Mouse (Mus musculus) forebrain, embryonic 10.5 days (tissue): ENCODE measurements around the gene Kdm8. TPM values are rescaled to one million over a fixed set of nuclear protein-coding genes. Genes with fewer than 3 reads are reported as not detected.
A peak's percentile ranks its signal among the peaks of the same experiment; 100 is the strongest.

Experiments
- DNase-seq: peaks from one replicate; pipeline ENCODE4 v3.0.0-alpha.2; 2017; ENCODE audit warnings: low spot score; ENCODE audit errors: extremely low spot score
- H3K27ac ChIP-seq: fragments of 300-500 bp; sonication (generic); 2 replicates; pipeline ENCODE4 v1.5.1; 2016; ENCODE audit warnings: mild to moderate bottlenecking
- H3K27me3 ChIP-seq: fragments of 300-500 bp; sonication (generic); 2 replicates; pipeline ENCODE4 v1.6.1; 2016; ENCODE audit warnings: mild to moderate bottlenecking; ENCODE audit not compliant: poor library complexity, severe bottlenecking
- H3K36me3 ChIP-seq: fragments of 300-500 bp; sonication (generic); replicated peaks from 2 replicates; pipeline ENCODE4 v1.6.1; 2016; ENCODE audit warnings: mild to moderate bottlenecking, moderate library complexity
- H3K4me1 ChIP-seq: fragments of 300-500 bp; sonication (generic); 2 replicates; pipeline ENCODE4 v1.6.1; 2016
- H3K4me3 ChIP-seq: fragments of 300-500 bp; sonication (generic); 2 replicates; pipeline ENCODE4 v1.5.1; 2016; ENCODE audit warnings: mild to moderate bottlenecking, moderate library complexity
- H3K9me3 ChIP-seq: fragments of 300-500 bp; sonication (generic); 2 replicates; pipeline ENCODE4 v1.6.1; 2016; ENCODE audit warnings: mild to moderate bottlenecking, moderate library complexity
- WGBS: fragments of 180-500 bp; shearing (Covaris S2); methylation state at CpG from one replicate; pipeline ENCODE4 v1.1.7; 2016; 5-methylcytosine and 5-hydroxymethylcytosine counted together
- polyA plus RNA-seq: library from polyadenylated mRNA; unstranded; fragments of >200 nt; fragmentation: Nextera tagmentation; extraction: Ambion mirVana; gene quantifications from 2 replicates; pipeline ENCODE4 v1.2.1, GENCODE M21; 2016

Gene Kdm8
- polyA plus RNA-seq, 1 experiment from 2014 or later: 15.6 TPM

DNA sequence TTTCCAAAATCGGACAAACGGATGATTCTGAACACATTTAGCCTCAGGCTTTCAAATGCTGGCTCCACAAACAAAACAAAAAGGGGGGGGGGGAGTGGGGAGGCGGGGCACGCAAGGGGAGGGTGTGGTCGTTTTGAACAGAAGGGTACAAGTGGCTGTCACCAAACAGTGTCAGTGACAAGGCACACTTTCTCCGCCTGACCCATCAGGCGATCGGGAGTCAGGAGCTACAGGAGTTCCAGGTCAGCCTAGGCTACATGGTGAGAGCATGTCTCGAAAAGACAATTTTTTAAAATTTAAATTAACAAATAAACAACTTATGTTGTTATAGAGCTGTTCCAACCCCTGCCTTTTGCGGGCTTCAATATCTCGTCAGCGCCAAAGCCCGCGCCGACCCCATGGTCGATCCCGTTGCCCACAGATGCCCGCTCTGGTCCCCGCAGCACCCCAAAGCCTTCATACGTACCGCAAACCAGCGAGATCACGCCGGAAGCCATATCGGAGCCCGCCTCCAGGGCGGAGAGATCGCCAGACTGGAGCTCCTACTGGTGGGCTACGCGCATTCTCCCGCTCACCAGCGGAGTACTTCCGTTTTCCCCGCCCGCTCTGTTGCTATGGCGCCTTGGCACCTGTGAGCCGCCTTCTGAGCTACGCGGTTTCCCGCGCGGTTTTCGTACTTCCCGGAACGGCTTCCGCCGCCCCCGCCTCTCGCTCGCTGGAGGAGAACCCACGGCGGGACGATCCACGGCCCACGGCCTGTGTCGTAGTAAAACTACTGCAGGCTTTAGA, 46.7 kb downstream of the Kdm8 start, which contains the start of gene Nsmce1:
Gene Nsmce1 (minus strand): TSS at position 650 of the 789 bp plus-strand sequence.
- Histone ChIP-seq H3K4me1 (peaks cover 32% of the 10 kb centered on the region), H3K4me3 (peak within 1 kb of the TSS; percentile 66), H3K27me3 (no peaks in the 10 kb centered on the region), H3K9me3 (no peaks in the 10 kb centered on the region), H3K27ac (peak within 1 kb of the TSS; percentile 97), H3K36me3 (peaks cover 4% of the 10 kb centered on the region)
- WGBS: under 1% methylated on average over 56 of the region's 56 CpGs
- peak; percentile 94 for DNase-seq

DNA sequence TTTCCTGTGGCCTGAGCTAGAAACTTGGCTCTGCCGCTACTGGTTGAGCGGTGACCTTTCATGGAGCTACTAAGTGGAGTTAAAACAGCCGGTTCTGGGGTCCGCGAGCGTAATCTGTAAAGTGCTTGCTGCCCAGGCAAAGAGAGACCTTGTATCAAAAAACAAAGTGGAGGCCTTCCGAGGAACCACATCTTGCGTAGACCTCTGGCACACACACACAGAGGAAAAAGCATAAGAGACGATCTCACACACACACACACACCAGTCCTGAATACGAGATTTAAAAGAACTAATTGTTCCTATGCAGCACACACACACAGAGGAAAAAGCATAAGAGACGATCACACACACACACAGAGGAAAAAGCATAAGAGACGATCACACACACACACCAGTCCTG, 47.3 kb downstream of the Kdm8 start:
- Histone ChIP-seq H3K36me3 (no peaks in the 10 kb centered on the region), H3K4me1 (peaks cover 32% of the 10 kb centered on the region), H3K9me3 (no peaks in the 10 kb centered on the region), H3K27me3 (no peaks in the 10 kb centered on the region), H3K4me3 (peak overlapping the region; percentile 66), H3K27ac (peak overlapping the region; percentile 97)
- 30% methylated on average over 12 of the region's 12 CpGs for WGBS
- DNase-seq: no peak

DNA sequence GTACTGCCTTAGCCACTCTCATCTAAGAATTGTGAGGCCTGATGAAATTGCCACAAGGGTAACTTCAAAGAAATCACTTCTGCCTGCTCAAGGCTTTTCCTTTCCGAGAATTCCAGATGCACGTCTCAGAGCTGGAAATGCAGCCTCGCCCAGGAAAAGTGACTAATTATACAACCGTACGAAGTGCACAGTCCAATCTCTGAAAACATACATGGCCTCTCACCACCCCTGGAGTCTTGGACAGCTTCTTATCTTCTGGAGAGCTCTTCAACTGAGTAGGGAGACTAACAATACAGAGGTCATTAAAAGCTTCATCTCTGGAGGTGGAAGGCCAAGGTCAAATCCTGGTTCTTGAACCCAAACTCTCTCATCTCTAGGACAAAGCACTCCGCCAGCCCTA, 48.1 kb downstream of the Kdm8 start:
- Histone ChIP-seq H3K27ac (peak overlapping the region; percentile 97; the same call in 1 of the 2 replicates), H3K4me1 (peaks cover 32% of the 10 kb centered on the region), H3K9me3 (no peaks in the 10 kb centered on the region), H3K27me3 (no peaks in the 10 kb centered on the region), H3K36me3 (no peaks in the 10 kb centered on the region), H3K4me3 (no peak overlapping the region)
- no peak for DNase-seq
- WGBS: 90% methylated on average over 6 of the region's 6 CpGs

DNA sequence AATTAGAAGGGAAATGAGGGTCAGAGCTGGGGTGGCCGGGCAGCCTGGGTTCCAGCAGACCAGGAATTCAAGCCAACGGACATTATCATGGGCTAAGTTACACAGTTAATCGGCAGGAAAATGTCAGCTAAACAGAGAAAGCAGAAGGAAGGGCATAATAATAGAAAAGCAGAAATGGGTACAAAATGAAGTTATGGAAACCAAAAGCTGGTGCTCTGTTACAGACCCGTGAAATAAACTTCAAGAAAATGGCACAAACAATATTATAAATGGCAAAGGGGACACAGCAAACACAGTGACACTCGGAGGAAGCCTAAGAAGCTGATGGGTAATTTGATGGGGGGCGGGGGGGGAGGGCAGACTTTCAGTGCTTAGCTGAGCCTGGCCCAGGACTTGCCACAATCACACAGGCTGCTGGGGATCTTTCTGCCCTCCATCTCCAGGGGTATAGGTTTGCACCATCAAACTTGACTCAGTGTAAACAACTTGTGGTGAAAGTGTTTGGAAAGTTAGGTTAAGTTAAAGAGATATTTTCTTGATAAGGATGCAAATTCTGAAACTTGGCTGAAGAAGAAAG, 51.5 kb downstream of the Kdm8 start:
- Histone ChIP-seq H3K27ac (no peak overlapping the region), H3K4me3 (no peak overlapping the region), H3K9me3 (no peaks in the 10 kb centered on the region), H3K36me3 (no peaks in the 10 kb centered on the region), H3K4me1 (peaks cover 10% of the 10 kb centered on the region), H3K27me3 (no peaks in the 10 kb centered on the region)
- DNase-seq: no peak
- WGBS: 82% methylated on average over 6 of the region's 6 CpGs

DNA sequence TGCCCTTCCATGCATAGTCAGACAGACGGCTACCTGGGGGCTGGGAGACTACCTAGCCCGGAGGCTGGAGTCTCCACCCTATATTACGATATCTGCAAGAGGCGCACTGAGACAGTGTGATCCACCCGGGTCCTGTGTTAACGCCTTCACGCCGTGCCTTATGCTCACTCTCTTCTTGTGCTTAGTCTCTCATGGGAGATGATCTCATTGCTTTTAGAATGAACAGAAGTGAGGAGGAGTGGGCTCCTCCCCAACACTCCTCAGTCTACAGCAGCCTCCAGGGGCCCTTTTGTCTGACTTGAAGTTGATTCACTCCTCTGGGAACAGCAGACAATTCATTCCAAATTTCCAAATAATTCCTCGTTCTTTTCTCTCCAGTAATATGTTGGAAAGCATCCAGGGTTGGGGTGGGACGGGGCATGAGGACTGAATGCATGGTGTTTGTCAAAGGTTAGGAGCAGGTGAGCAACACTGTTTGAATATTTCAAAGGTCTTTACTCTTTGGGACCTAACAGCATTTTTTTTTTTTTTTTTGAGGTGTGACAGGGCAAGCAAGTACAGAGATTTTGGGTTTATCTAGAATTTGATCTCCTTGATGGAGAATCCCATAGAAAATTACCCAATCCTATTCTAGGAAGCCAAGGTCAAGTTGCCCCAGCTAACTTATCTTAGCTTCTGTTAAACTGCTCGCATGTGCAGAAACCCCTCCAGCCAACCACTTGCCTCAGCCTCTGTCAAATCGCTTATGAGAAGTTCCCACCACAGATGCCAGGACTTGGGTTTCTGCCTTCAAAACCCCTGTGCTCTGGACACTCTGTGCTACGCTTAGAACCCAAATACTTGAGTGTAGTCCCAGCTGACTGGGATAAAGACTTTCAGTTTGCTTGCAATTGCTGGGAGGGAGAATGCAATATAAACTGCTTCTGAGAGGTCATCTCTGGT, 55.7 kb downstream of the Kdm8 start:
- H3K36me3 ChIP-seq: no peaks in the 10 kb centered on the region
- no peaks in the 10 kb centered on the region for H3K9me3 ChIP-seq
- H3K27me3 ChIP-seq: no peaks in the 10 kb centered on the region
- no peak overlapping the region for H3K4me3 ChIP-seq
- no peaks in the 10 kb centered on the region for H3K4me1 ChIP-seq
- no peak overlapping the region for H3K27ac ChIP-seq
- WGBS: 91% methylated on average over 13 of the region's 13 CpGs
- DNase-seq: no peak

DNA sequence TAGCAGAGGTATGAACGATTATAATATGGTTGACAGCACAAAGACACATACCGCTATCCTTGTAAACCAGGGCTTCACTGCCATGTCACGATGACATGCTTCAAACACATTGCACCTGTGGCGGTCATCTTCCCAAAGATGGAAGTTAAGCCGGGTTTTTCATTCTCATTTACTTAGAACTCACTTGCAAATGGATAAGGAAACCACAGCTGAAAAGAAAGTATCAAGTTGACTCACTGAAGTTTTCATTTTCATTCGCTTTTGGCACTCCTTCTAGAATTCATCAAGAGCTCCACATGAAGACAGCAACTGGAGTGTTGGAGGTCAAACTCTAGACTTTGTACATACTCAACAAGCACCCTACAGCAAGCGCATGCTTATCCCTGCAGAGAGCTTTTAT, 56.4 kb downstream of the Kdm8 start:
- no peak for DNase-seq
- Histone ChIP-seq H3K27ac (no peak overlapping the region), H3K9me3 (no peaks in the 10 kb centered on the region), H3K27me3 (no peaks in the 10 kb centered on the region), H3K36me3 (no peaks in the 10 kb centered on the region), H3K4me3 (no peak overlapping the region), H3K4me1 (no peaks in the 10 kb centered on the region)
- WGBS: 92% methylated on average over 7 of the region's 7 CpGs

DNA sequence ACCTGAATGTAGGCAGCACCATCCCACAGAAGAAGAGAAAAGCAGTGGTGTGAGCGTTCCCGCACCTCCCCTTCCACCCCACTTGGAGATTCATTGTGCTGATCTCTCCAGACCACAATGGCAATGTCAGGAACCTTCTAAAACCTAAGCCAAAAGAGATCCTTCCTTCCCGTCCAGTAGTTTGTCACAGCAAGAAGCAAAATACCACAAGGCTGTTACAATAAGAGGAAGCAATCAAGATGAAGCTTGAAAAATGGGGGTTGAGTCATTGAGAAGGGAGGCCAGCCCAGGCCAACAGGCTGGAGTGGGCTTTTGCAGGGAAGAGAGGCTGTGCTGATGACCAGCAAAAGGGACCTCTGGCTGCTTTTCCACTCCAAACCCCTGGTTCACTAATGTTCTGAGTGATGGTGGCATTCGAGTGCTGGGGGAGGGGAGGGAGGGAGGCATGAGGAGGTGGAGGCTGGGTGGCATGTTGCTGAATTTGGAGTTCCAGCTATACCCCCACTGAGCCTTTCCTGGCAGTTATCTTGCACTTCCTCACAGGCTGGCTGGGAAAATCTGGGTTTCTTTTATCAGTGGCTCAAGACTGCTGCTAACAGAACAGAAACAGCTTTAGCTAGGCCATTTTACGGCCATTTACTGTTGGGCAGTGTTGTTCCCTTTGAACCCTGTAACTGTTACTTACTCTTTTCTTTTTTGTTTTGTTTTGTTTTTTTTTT, 59.1 kb downstream of the Kdm8 start:
- no peaks in the 10 kb centered on the region for H3K9me3 ChIP-seq
- no peak overlapping the region for H3K27ac ChIP-seq
- DNase-seq: no peak
- no peaks in the 10 kb centered on the region for H3K4me1 ChIP-seq
- no peaks in the 10 kb centered on the region for H3K36me3 ChIP-seq
- H3K27me3 ChIP-seq: no peaks in the 10 kb centered on the region
- 91% methylated on average over 5 of the region's 5 CpGs for WGBS
- no peak overlapping the region for H3K4me3 ChIP-seq

DNA sequence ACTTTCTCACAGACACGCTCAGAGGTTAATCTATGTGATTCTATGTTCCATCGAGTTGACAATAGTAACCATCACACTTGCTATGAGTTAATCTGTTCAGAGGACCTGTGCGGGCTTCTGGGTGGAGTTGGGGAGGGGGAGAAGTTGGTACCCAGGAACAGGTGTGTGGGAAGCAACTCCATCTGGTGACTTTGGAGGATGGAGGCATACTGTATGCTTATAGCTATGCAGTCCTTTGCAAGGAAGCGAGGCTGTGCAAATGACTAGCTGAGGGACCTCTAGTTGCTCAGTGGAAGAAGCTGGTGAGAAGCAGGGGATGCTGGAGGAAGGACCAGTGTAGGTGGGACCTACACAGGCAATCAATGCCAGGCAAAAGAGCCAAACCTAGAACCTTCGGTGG, 60.1 kb downstream of the Kdm8 start:
- Histone ChIP-seq H3K36me3 (no peaks in the 10 kb centered on the region), H3K4me3 (no peak overlapping the region), H3K4me1 (no peaks in the 10 kb centered on the region), H3K9me3 (no peaks in the 10 kb centered on the region), H3K27ac (no peak overlapping the region), H3K27me3 (no peaks in the 10 kb centered on the region)
- 94% methylated on average over 5 of the region's 5 CpGs for WGBS
- DNase-seq: no peak

DNA sequence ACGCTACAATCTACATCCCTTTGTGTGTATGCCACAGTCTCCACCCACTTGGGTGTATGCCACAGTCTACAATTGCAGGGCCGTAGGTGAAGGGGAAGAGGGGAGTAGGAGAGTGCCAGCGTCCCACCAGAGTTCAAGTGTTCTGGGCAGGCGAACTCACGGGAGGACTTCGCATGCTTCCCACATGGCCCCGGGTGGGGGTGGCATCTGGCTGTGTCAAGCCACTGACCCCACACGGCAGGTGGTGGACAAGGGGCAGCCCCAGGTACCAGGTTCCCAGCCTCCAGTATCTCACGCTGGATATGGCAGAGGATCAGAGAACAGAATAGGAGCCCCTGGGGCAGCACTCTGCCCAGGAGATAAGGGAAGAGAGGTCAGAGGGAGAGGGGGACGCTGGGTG, 61.1 kb downstream of the Kdm8 start:
- Histone ChIP-seq H3K27ac (no peak overlapping the region), H3K27me3 (no peaks in the 10 kb centered on the region), H3K4me1 (no peaks in the 10 kb centered on the region), H3K9me3 (no peaks in the 10 kb centered on the region), H3K36me3 (no peaks in the 10 kb centered on the region), H3K4me3 (no peak overlapping the region)
- 83% methylated on average over 10 of the region's 10 CpGs for WGBS
- no peak for DNase-seq

DNA sequence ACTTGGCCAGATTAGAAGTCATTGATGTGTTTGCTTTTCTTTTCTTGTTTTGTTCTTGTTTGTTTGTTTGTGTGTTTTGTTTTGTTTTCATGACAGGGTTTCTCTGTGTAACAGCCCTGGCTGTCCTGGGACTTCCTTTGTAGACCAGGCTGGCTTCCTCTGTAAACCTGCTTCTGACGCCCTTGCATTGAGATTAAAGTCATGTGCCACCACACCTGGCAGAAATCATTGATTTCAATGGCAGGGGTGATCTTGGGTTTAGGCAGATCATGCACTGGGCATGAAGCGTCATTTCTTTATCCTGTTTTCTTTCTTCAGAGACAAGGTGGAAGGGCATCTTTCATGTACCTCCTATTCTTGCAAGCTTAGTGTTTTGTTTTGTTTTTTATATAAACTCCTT, 62.8 kb downstream of the Kdm8 start:
- WGBS: 92% methylated on average over 2 of the region's 2 CpGs
- Histone ChIP-seq H3K4me3 (no peak overlapping the region), H3K27ac (no peak overlapping the region), H3K4me1 (no peaks in the 10 kb centered on the region), H3K9me3 (no peaks in the 10 kb centered on the region), H3K27me3 (no peaks in the 10 kb centered on the region), H3K36me3 (no peaks in the 10 kb centered on the region)
- no peak for DNase-seq

DNA sequence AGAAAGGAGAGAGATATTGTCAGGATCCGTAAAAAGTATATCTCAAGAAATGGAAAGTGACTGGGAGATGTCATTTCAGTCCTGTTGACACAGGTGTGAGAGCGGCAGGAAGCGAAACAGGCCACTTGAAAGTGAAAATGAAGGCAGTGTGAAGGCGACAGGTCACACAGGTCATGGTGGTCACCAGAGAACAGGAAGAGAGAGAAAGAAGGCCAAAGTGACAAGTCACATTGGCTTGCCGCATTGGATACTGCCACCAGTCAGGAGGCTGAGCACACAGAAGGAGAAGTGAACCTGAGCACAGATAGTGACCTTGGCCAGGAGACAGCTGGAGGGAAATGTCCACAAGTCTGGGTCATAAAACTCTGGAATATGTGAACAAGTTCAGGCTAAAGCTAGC, 67.0 kb downstream of the Kdm8 start:
- DNase-seq: no peak
- no peaks in the 10 kb centered on the region for H3K9me3 ChIP-seq
- no peaks in the 10 kb centered on the region for H3K36me3 ChIP-seq
- H3K27me3 ChIP-seq: no peaks in the 10 kb centered on the region
- 91% methylated on average over 5 of the region's 5 CpGs for WGBS
- H3K4me1 ChIP-seq: 0 out of 2 replicates have a peak, but pooled peaks cover 4% of the 10 kb centered on the region
- no peak overlapping the region for H3K27ac ChIP-seq
- no peak overlapping the region for H3K4me3 ChIP-seq

DNA sequence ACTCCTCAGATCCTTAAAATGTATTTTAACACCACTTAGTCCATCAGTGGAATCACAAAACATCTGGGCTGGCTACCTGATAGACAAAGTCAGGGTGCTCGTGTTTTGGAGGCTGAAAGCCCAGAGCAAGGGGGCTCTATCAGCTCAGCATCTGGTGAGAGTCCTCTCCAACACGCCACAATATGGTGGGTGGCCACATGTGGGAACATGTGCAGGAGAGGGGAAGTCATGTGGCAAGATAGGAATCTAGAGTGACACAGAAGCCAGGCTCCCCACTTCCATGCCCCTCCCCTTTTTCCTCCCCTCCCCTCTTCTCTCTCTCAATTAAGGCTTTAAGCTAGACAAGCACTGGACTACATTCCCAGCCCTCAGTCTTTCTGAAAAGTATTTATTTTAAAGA, 67.4 kb downstream of the Kdm8 start:
- Histone ChIP-seq H3K27me3 (no peaks in the 10 kb centered on the region), H3K4me3 (no peak overlapping the region), H3K9me3 (no peaks in the 10 kb centered on the region), H3K36me3 (no peaks in the 10 kb centered on the region), H3K4me1 (0 out of 2 replicates have a peak, but pooled peaks cover 4% of the 10 kb centered on the region), H3K27ac (no peak overlapping the region)
- no peak for DNase-seq
- WGBS: 83% methylated on average over 2 of the region's 2 CpGs
